ENCODE assay signal across 11 mouse cellular contexts in genomic region chr14:16841597-16841989, GRCm38 (mm10). TPM values are rescaled to one million over a fixed set of nuclear protein-coding genes. Genes with fewer than 3 reads are reported as not detected.
DNase-seq lines count a peak whose midpoint lies in the region; ATAC-seq lines count a peak whose summit lies in the region.
"Had no signal": no experiment of that assay in that cellular context is flagged by ENCODE, and none has a peak within 500 bp of the region (broad histone marks: within the 10 kb centered on the region; RNA-seq: fewer than 3 reads in every experiment).

No protein-coding gene starts in this region.

- no peak overlapping the region for H3K27ac ChIP-seq in midbrain, embryonic 15.5 days
- no peak overlapping the region for H3K27ac ChIP-seq in midbrain, embryonic 14.5 days (replicated peaks; ENCODE audit: low read depth, low read length)
- H3K27ac ChIP-seq in hindbrain, embryonic 14.5 days: no peak overlapping the region
- H3K27ac ChIP-seq in heart, embryonic 10.5 days: no peak overlapping the region
- H3K27ac ChIP-seq: macrophage; stomach, embryonic 15.5 days had no signal

- no peak overlapping the region for H3K4me2 ChIP-seq in midbrain, embryonic 15.5 days
- no peak overlapping the region for H3K4me2 ChIP-seq in midbrain, embryonic 14.5 days (ENCODE audit: low read length)
- no peak overlapping the region for H3K4me2 ChIP-seq in hindbrain, embryonic 14.5 days (replicated peaks)
- H3K4me2 ChIP-seq: stomach, embryonic 15.5 days had no signal

- 59% methylated on average over 6 of the region's 6 CpGs for WGBS in midbrain, embryonic 15.5 days
- WGBS in midbrain, embryonic 14.5 days: 69% methylated on average over 6 of the region's 6 CpGs
- 34% methylated on average over 6 of the region's 6 CpGs for WGBS in hindbrain, embryonic 14.5 days
- WGBS in heart, embryonic 10.5 days: 86% methylated on average over 6 of the region's 6 CpGs

- H3K27me3 ChIP-seq in midbrain, embryonic 15.5 days (replicated peaks): no peaks in the 10 kb centered on the region
- no peaks in the 10 kb centered on the region for H3K27me3 ChIP-seq in midbrain, embryonic 14.5 days (ENCODE audit: control insufficient read depth, insufficient read depth, low read length)
- H3K27me3 ChIP-seq in hindbrain, embryonic 14.5 days (ENCODE audit: control insufficient read depth, insufficient read depth, low read length): no peaks in the 10 kb centered on the region
- no peaks in the 10 kb centered on the region for H3K27me3 ChIP-seq in heart, embryonic 10.5 days (ENCODE audit: insufficient read depth, poor library complexity, severe bottlenecking)
- H3K27me3 ChIP-seq: Patski; stomach, embryonic 15.5 days had no signal

- no peak for DNase-seq in midbrain, embryonic 14.5 days
- DNase-seq in embryo, embryonic 11 days: peak; percentile 45
- DNase-seq in hindbrain, embryonic 14.5 days (ENCODE audit: low spot score): no peak
- DNase-seq in heart, embryonic 10.5 days (ENCODE audit: low spot score): no peak
- no peak for DNase-seq in layer of hippocampus, postnatal 36 days

- no peaks in the 10 kb centered on the region for H3K36me3 ChIP-seq in midbrain, embryonic 15.5 days (replicated peaks)
- no peaks in the 10 kb centered on the region for H3K36me3 ChIP-seq in midbrain, embryonic 14.5 days (ENCODE audit: control insufficient read depth, insufficient read depth, low read length)
- H3K36me3 ChIP-seq in hindbrain, embryonic 14.5 days (replicated peaks; ENCODE audit: control insufficient read depth, insufficient read depth): no peaks in the 10 kb centered on the region
- H3K36me3 ChIP-seq in heart, embryonic 10.5 days: no peaks in the 10 kb centered on the region
- H3K36me3 ChIP-seq: stomach, embryonic 15.5 days had no signal

- H3K9ac ChIP-seq in midbrain, embryonic 15.5 days: no peak overlapping the region
- no peak overlapping the region for H3K9ac ChIP-seq in midbrain, embryonic 14.5 days (replicated peaks; ENCODE audit: low read length)
- no peak overlapping the region for H3K9ac ChIP-seq in hindbrain, embryonic 14.5 days
- H3K9ac ChIP-seq: stomach, embryonic 15.5 days had no signal

- ATAC-seq in midbrain, embryonic 15.5 days (replicated peaks): peak; percentile 79; the same call in 1 of the 2 replicates
- no peak for ATAC-seq in midbrain, embryonic 14.5 days (ENCODE audit: low FRiP score, low TSS enrichment)
- ATAC-seq in hindbrain, embryonic 14.5 days (ENCODE audit: low FRiP score): peak; percentile 62; the same call in 1 of the 2 replicates
- no peak for ATAC-seq in inflammation-experienced regulatory T-cells, adult 6 months
- ATAC-seq: Patski had no signal

- H3K4me3 ChIP-seq in midbrain, embryonic 15.5 days: no peak overlapping the region
- no peak overlapping the region for H3K4me3 ChIP-seq in midbrain, embryonic 14.5 days (replicated peaks; ENCODE audit: low read depth, low read length)
- no peak overlapping the region for H3K4me3 ChIP-seq in hindbrain, embryonic 14.5 days (replicated peaks; ENCODE audit: low read length)
- H3K4me3 ChIP-seq in heart, embryonic 10.5 days: no peak overlapping the region
- H3K4me3 ChIP-seq: stomach, embryonic 15.5 days had no signal

- no peaks in the 10 kb centered on the region for H3K9me3 ChIP-seq in midbrain, embryonic 15.5 days
- no peaks in the 10 kb centered on the region for H3K9me3 ChIP-seq in midbrain, embryonic 14.5 days (ENCODE audit: control insufficient read depth, low read length)
- no peaks in the 10 kb centered on the region for H3K9me3 ChIP-seq in hindbrain, embryonic 14.5 days (ENCODE audit: control insufficient read depth, low read length)
- H3K9me3 ChIP-seq in heart, embryonic 10.5 days: no peaks in the 10 kb centered on the region
- H3K9me3 ChIP-seq: stomach, embryonic 15.5 days had no signal

- no peaks in the 10 kb centered on the region for H3K4me1 ChIP-seq in midbrain, embryonic 15.5 days
- no peaks in the 10 kb centered on the region for H3K4me1 ChIP-seq in midbrain, embryonic 14.5 days (ENCODE audit: control insufficient read depth, insufficient read depth, low read length)
- peaks cover 11% of the 10 kb centered on the region; the same call in 1 of the 2 replicates for H3K4me1 ChIP-seq in hindbrain, embryonic 14.5 days (replicated peaks; ENCODE audit: control insufficient read depth, insufficient read depth, low read length)
- no peaks in the 10 kb centered on the region for H3K4me1 ChIP-seq in heart, embryonic 10.5 days

RNA-seq across cellular contexts. Expression of gene Rarb, which starts 22.6 kb away (rescaled TPM):
- polyA plus RNA-seq in midbrain, embryonic 15.5 days (2015; fragmentation: Nextera tagmentation; extraction: Ambion mirVana): 8.1 and 8.6 TPM in 2 replicates
- polyA plus RNA-seq in midbrain, embryonic 14.5 days (2014; fragmentation: Nextera tagmentation; extraction: Ambion mirVana): 4.7 and 8.4 TPM in 2 replicates
- polyA plus RNA-seq in hindbrain, embryonic 14.5 days (2014; fragmentation: Nextera tagmentation; extraction: Ambion mirVana): 27.5 and 28.1 TPM in 2 replicates
- 14.0 and 16.6 TPM in 2 replicates for polyA plus RNA-seq in heart, embryonic 10.5 days (2016; fragmentation: Nextera tagmentation; extraction: Ambion mirVana)
- total RNA-seq in layer of hippocampus, postnatal 36 days (2021): 1 to 10 TPM; 6.5 to 7.0 TPM
- polyA plus RNA-seq in inflammation-experienced regulatory T-cells, adult 6 months (2017; shearing (Covaris generic)): not detected
- total RNA-seq: common myeloid progenitor, adult 5-6 weeks had no signal
- polyA plus RNA-seq: macrophage had no signal

Comparison
In these comparisons a context has a peak if more than half of its experiments do, and no peak if none do; other contexts are left out.
1. ATAC-seq: peak in midbrain, embryonic 15.5 days (single experiment) and hindbrain, embryonic 14.5 days (single experiment); none in midbrain, embryonic 14.5 days (single experiment) and inflammation-experienced regulatory T-cells, adult 6 months (single experiment).